Mouse (Mus musculus): ENCODE data around the gene Map3k11.

GRCm38 (mm10) chr19:5680432-5680831, 8.1 kb upstream of the Map3k11 start:
- TF ChIP-seq CTCF (IDR thresholded peaks at IDR 0.05; ENCODE audit: extremely low read depth, insufficient read depth, low read length), result no peak
- TF ChIP-seq POLR2A (IDR thresholded peaks at IDR 0.05; ENCODE audit: extremely low read depth, insufficient read depth, low read length), result no peak
